Mouse (Mus musculus) heart, postnatal 4 days (tissue): ENCODE measurements at regions not wholly inside any gene's neighbourhood (a gene's known extent, or its start where the extent isn't known, plus 50 kb on each side); places are given as distances from the start of the nearest gene placed in this dataset.

Experiments used
- DNase-seq: peaks from one replicate; pipeline ENCODE4 v3.0.0; 2021

DNA sequence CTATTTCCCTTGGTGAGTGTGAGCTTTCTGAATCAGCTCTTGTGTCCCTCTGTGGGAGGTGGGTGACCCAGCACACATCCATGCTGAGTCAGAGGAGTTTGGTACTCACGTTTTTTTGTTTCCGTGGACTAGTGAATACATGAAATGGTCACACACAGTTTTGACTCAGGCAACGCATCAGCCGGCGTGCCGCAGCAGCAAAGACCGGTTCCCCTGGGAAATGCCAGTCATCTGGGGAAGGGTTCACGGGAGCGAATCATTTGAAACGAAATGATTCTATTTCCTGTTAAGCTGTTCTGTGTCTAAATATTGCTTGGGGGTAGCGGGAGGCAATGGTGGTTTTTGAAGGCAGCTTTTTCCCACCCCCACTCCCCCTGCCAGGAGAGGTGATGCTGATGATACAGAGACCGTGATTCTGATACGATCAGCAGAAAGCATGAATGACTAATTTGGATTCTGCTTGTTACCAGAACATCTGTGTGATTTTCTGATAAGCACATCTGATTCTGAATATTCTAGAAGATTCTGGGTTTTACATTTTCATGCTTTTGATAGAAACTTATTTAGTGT lies 223.5 kb downstream of the Klf5 start:
- no peak for DNase-seq

DNA sequence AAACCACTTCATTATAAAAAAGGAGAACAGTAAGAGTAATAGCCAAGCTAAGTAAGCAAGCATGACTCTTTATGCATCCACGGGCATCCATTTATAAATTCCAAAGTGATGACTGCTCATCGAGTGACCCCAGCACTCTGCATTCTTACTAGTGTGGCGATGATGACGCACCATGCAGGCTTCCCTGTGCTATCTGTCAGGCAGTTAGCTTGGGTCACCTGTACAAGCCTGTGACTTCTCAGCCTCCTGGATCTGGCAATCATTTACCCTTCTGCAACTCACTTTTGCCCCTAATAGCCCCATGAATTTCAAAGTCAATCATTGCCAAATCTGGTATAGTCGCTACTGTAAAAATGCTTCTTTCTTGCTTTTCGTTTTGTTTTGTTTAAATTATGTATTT lies 237.3 kb downstream of the Klf5 start:
- DNase-seq = no peak

DNA sequence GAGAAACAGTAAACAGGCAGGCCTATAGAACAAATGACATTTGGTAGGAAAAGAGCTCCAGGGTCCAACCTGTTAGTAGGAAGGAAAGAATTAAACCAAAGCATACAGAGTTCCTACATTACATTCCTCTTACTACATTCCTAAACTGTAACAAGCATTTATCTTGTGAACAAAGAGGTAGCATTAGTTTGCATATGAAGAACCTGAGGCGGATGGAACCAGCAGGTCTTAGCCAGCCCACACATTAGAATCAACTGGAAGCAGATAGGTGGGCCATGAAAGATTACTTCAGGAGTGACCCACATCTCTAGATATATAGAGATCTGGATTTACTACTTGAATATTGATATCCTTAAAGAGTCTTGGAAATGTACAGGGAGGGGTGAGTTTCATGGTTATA lies 238.8 kb downstream of the Klf5 start:
- DNase-seq = no peak

DNA sequence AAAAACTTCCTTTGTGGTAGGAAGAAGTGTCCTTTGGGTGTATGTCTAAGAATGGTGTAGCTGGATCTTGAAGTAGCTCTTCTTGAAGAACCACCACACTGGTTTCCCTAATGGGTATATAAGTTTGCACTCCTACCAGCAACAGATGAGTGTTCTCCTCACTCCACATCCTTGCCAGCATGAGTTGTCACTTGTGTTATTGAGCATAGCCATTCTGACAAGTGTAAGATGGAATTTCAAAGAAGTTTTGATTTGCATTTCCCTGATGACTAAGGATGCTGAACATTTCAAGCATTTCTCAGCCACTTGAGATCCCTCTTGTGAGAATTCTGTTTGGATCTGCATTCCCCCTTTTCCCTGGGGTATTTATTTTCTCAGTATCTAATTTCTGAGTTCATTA lies 243.2 kb downstream of the Klf5 start:
- DNase-seq = no peak

DNA sequence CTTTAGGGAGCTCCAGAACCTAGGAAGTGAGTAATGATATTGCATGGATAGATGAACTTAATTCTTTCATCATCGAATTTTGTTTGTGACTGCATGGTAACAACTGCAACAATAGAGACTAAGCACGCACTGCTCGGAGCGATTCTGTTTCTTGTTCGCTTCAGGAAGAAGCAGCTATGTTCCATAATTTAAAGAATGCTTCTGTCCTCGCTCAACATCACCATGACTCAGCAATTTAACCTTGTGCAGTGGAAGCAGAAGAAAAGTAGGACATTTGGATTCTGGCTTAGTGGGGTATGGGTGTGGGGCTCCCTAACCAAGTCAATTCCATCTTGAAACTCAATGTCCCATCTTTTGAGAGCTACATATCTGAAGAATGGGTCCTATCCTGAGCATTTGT lies 249.4 kb downstream of the Klf5 start:
- DNase-seq = no peak

DNA sequence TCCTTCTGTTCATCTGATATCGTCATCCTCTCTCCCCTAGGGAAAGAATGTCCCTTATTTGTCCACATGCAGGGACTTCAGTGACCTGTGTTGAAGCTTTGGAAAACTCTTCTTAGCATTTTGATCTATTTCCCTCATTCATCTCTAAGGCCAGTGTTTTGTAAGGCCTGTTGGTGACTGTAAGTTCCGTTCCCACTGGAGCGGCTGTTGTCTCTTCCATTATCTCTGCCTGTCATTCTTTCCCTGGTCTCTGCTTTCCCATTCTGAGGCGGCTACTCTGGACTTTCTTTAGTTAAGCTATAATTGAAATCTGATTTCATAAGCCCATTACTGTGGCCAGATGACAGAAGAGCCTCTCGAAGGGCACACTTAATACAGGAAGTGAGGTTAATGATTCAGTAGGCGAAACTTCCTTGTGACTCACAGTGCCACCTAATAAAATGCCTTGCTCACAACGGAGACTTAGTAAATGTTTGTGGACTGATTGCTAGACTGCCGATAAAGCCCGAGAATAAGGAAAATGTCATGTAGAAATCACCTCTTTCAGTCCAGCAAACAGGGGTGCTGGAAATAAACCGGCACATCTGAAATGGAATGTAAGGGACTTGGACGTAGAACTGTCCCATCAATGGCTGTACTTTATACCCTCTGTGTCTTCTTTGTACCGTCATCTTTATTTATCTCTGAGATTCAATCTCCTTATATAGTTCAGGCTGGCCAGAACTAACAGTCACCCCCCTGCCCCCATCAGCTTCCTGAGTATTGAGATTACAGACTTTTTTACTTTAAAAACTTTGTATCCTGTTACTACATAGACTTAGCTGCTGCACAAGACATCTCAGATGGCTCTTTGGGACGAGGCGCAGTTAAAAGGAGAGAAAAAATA lies 250.1 kb downstream of the Klf5 start:
- no peak for DNase-seq

DNA sequence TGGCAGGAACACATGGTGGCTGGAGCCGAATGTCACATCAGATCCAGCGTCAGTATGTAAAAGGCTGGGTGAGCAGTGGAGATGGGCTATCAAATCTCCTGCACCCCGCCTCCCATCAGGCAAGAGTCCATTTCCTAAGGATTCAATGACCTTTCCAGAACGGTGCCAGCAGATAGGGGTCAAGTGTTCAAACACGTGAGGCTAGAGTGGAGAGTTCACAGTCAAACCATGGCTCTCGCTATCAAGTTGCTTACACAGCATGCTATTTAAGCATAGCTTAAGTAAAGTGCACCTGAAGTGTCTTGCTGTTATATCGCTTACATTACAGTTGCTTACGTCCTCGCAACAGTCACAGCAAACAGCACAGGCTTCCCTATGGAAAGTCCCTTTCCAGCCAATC lies 265.5 kb downstream of the Klf5 start:
- DNase-seq = no peak

DNA sequence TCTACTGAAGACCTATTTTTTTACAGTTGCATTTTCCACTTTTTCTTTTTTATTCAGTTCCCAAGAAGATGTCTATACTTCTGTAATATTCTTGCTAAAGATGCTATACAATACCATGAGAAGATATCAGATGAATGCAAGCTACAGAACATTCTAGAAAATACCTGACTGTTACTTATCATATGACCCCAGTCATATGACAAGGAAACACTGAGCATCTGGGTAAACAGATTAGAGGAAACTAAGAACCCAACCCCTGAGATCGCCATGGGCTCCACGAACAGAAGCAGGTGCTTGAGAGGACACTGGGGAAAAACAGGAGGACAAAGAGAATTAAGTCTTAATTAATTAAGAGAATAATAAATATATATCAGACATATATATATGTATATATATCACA lies 275.7 kb downstream of the Klf5 start:
- no peak for DNase-seq

DNA sequence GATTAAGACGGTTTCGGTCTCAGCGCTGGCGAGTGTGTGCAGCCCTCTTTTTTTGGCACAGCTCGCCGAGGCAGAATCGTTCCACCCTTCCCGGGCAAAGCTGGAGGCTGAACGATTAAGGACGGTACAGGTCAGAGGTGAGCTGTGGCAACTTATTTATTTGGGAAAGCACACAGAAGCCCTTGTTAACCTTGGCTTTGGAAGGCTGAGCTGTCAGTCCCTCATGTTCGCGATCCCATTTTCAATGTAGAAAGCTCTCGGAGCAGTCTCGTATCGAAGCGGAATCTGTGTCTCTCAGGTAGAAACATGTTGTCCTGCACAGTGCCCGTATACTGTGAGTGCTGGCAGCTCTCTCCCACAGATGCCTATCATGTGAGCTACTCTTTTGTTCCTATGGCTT lies 280.2 kb downstream of the Klf5 start:
- no peak for DNase-seq

DNA sequence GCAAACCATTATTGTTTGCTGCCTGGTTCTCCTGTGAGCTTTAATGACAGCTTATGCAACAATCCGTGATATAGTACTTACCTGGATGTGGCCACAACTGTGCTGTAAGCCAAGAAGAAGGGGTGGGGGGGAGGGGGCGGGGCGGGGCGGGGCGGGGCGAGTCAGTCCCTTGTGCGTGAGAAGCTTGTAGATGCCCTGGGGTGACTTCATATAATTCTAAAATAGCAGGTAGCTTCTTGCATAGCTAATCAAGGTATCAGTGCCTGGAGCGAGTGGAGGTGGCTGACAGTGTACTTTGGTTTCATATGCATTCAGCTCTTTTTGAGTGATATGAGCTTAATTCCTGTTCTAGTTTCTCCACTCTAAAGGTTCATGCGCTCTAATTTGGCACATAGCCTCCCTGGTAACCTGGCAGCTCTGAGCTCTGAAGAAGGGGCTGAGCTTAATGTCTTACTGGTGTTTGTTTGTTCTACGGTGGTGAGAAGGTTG lies 280.8 kb downstream of the Klf5 start:
- no peak for DNase-seq

DNA sequence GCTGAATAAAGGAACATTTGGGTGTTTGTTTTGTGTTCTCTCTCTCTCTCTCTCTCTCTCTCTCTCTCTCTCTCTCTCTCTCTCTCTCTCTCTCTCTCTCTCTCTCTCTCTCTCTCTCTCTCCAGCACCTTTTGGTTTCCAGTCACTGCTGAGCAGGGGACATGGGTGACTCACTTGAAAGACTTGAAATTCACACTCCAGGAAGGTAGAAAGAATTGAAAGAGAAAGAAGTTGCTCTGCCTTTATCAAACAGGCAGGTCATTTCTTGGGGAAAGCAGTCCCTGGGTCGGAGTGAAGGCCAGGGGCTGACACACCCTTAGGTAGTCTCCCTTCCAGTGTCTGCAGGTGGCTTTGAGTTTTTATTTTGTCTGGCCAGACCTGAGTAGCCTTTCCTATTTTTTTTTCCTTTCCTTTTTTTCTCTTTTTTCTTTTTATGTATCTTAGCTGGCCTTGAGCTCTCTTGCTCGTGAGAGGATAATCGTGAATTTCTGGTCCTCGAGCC lies 281.3 kb downstream of the Klf5 start:
- DNase-seq = no peak

DNA sequence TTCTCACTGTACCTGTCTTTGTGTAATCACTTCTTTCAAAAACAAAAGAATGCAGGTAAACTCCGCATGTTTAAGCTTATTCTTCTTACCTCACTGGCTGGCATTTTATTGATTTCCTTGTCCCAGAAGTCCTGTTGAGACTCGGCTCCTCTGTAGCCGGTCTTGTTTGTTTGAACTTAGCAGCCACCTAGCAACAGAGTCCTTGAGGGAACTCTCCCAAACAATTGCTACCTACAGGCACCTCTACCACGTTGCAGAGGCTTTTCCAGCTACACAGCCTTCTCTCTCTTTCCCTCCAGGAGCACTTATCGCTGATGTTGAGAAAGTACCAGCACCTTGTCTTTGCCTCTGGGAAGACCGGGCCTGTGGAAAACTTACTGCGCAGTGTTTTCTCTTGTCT lies 285.7 kb downstream of the Klf5 start:
- DNase-seq = no peak

DNA sequence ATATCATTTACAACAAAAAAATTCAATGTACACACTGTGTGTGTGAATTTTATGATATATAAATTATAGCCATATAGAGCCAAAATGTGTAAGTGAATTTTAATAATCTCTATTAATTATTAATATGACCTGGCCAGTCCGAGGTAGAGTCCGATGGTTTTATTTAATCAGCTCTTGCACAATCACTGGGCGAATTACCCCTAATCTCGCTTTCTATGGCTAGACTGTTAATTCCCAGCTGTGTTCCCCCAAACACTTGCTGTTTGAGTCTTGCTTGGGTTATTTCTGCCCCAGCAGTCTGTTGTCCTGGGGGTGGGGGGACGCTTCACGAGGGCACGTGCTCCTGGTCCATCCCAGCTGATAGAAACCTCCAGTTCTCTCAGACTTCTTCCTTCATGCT lies 287.5 kb downstream of the Klf5 start:
- no peak for DNase-seq

DNA sequence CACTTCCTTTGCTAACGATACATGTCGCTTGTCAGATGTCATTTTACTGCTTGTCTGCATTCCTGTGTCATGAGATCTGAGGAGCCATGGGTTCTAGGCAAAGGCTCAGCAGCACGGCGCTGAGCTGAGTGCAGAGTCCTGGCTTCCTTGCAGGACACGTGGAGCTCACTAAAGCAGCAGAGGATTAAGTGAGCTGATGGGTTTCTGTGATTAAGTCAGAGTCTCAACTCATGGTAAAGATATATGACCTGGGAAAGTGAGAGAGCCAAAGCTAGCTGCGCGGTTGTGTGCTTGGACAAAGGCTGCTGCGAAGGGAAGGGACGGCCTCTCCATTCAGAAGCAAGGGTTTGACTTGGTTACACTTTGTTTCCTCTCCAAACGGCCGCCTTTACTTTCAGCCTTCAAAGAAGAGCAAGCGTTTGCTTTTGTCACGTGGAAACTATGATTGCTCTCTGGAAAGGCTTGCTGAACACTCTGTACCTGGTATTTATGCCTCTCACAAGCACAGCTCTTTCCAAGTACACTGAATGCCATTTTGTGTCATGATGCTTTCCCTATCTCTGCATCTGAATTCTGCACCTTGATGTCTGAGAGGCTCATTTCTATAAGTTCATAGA lies 292.5 kb downstream of the Klf5 start:
- DNase-seq = no peak

DNA sequence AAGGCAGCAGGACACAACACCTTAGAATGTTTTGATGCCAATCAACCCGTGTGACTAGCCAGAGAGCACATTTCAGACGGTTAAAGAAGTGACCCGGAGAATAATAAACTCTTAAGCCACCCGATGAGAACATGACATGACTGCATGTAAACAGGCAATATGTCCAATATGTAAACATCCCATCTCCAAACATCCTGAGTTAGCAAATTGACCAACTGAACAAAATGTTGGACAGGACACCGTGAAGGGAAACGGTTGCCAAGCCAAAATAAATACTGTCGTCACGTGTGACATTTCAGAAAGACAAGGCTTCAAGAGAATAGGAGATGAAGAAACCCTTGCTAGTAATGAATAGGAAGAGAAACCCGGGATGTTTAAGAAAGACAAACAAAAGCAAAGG lies 294.4 kb downstream of the Klf5 start:
- DNase-seq = no peak

DNA sequence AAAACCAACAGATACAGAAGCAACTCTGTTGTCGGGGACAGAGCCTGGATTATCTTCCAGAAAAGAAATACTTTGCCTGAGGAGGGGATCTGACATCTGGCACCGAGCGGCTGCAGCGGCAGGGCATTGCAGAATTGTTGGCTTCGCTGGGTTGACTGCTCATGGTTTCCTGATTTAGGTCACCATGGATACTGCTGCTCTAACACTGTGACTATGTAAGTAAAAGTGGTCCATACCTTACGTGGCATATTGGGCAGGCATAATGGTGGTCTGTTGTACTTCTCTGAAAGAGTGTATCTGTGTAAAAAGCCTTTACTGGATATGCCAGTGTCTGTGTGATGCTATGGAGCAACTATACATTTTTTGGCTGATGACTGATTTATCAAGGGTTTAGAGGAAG lies 295.4 kb downstream of the Klf5 start:
- no peak for DNase-seq

DNA sequence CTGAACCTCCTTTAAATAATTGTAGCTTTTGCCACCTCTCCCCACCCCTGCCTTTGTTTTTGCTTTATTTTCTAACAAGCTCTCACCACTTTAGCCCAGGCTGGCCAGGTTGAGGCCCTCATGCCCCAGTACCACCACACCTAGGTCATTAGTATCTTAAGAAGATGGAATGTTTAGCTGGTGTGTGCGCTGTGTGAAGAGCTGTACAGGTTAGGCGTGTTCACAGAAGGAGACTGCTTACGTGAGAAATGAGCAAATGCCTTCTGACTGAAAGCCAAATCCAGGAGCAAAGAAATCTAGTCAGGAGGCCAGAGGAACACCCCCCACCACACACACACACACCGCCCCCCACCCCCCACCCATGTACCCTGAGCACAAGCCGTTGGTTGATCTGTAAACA lies 303.4 kb downstream of the Klf5 start:
- DNase-seq = no peak

DNA sequence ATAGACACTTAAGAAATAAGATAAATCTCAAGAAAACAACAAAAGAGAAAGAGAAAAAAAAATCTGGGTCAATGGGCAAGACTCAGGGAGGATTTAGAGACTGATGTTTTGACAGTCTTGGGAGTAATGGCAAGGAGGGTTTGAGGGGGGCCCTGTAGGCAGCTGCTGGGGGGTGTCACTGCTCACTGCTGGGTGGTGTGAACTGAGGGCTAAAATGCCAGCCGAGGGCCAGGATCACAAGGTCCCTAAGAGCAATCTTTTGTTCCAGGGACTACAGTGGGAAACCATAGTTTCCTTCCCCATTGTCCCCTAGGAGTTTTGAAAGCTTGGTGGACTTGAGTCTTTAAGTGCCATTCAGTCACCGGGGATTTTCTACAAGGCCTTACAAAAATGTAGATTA lies 304.8 kb downstream of the Klf5 start:
- no peak for DNase-seq

DNA sequence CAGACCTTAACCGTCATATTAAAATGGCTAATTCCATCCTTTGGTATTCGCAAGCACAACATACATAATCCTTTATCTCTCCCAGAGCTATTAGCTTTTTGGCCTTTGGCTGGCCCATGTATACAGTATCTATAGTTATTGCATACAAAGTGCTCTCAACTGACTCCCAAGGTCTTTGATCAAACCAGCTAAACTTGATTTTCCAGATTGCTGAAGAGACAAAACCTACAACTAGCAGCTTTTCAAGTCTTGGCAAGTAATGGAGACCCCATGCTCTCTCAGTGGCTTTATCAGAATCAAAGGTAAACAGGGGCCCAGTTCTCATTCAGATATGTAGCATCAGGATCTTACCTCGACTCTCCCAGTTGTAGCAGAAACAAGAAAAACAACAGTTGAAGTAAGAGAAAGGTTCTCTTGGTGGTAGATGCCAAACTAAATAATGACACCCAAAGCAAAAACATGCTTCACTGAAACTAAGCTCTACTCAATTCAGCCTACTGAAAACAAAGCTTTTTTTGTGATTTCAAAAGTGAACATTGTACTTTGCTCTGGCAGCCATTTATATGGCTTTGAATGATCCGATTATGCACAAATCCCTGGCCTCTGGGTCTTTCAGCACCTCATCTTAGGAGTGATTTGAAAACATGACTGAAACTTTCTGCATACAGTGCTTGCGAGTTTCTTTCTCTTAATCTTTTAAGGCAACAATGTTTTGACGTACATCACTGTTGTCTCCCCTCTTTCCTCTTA lies 307.0 kb downstream of the Klf5 start:
- no peak for DNase-seq

DNA sequence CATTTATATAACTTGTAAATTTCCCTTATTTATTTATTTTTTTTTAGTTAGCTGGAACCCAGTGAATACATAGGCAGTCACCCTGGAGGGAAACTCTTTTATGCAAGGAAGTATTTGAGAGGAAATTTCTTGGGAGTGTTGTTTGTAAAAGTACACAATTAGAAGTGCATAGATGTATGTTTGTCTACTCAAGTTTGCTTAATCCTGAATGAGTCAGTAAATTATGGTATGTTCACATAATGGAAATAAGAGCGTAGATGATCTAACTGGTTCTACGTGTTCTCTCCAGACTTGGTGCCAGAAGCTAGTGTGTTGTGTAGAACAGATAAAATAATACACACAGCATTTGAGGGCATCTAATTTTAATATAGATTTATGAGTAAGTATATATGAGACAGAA lies 310.5 kb downstream of the Klf5 start:
- DNase-seq = no peak

DNA sequence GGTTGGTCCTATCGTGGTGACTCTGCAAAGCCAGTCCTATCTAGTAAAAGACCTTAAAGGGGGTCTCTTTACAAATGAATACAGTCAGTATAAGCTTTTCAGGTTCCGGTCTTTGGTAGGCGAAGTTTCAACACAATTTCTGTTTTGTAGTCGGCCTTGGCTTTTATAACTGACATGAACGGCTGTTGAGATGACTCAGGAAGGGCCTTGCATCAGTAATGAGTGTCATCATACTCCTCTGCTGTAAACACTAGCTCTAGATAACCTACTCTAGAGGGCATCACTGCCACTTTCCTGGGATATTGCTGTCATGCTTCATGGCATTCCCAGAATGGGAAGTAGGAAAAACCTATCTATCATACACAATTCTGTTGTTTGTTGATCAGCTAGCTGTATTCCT lies 312.9 kb downstream of the Klf5 start:
- no peak for DNase-seq

DNA sequence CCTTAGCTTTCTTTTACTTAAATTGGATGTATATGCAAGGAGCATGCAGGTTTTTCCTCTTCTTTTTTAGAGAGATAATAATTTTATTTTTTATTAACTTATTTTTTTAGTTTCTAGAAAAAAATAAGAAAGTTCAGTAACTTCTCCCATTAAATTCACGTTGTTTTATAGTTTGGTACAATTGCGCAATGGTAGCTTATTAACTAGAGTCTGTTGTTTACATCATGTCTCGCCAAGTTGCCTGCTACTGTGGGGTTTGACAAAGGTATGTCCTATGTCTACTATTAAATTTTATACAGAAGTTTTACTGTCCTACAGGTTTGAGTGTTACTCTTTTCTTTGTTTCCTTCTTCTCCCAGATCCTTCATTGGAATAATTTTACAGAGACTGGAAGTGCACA lies 313.6 kb downstream of the Klf5 start:
- no peak for DNase-seq

DNA sequence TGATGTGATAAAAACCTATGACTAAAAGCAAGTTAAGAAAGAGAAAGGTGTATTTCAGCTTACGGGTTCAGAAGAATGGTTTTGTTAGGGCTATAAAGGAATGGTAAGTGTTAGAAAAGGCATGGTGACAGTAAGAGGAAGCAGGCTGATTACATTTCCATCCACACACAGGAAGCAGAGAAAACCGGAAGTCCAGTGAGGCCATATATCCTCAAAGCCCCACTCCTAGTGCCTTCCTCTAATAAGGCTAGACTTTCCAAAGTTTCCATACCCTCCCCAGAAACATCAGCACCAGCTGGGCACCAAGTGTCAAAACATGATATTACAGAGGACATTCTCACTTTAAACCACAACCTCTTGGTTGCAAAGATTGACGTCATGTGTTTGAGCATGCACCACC lies 316.3 kb downstream of the Klf5 start:
- DNase-seq = no peak
